28 mouse cellular contexts compared by ENCODE assay signal in genomic region chr11:19736926-19737325, GRCm38 (mm10).
DNase-seq lines count a peak whose midpoint lies in the region; ATAC-seq and TF ChIP-seq lines count a peak whose summit lies in the region.
"Had no signal": no experiment of that assay in that cellular context is flagged by ENCODE, and none has a peak within 500 bp of the region (broad histone marks: within the 10 kb centered on the region; RNA-seq: fewer than 3 reads in every experiment).

No protein-coding gene starts in this region.

- H3K27ac ChIP-seq in kidney, embryonic 15.5 days, result peak overlapping the region; percentile 88
- H3K27ac ChIP-seq in neural tube, embryonic 14.5 days (ENCODE audit: low read depth, low read length), result no peak overlapping the region
- H3K27ac ChIP-seq in left cerebral cortex, adult 2 months, result no peak overlapping the region
- H3K27ac ChIP-seq: gastrocnemius, adult 2 months; heart, adult 2 months; hindbrain, embryonic 15.5 days; layer of hippocampus, adult 2 months; liver, embryonic 14.5 days; macrophage had no signal

- no peak overlapping the region for H3K4me3 ChIP-seq in kidney, embryonic 15.5 days (replicated peaks)
- H3K4me3 ChIP-seq in neural tube, embryonic 14.5 days (ENCODE audit: low read depth, low read length), result no peak overlapping the region
- H3K4me3 ChIP-seq in myocyte, result no peak overlapping the region
- no peak overlapping the region for H3K4me3 ChIP-seq in left cerebral cortex, adult 2 months
- H3K4me3 ChIP-seq: gastrocnemius, adult 2 months; heart, adult 2 months; heart, embryonic 12.5 days; hindbrain, embryonic 15.5 days; layer of hippocampus, adult 2 months had no signal

- no peak for TF ChIP-seq CTCF in left cerebral cortex, adult 2 months (IDR thresholded peaks at IDR 0.05)

- H3K79me2 ChIP-seq in myocyte (ENCODE audit: control insufficient read depth, insufficient read depth), result no peaks in the 10 kb centered on the region

- 13% methylated on average over 7 of the region's 7 CpGs for WGBS in kidney, embryonic 15.5 days
- WGBS in neural tube, embryonic 14.5 days, result 15% methylated on average over 7 of the region's 7 CpGs

- H3K4me2 ChIP-seq in kidney, embryonic 15.5 days, result no peak overlapping the region; the same call in 1 of the 2 replicates
- H3K4me2 ChIP-seq in neural tube, embryonic 14.5 days (ENCODE audit: low read depth, low read length), result no peak overlapping the region
- peak overlapping the region; percentile 63 for H3K4me2 ChIP-seq in myocyte (ENCODE audit: low read depth)
- H3K4me2 ChIP-seq: heart, embryonic 12.5 days; hindbrain, embryonic 15.5 days had no signal

- no peak for TF ChIP-seq POLR2A in myocyte (IDR thresholded peaks at IDR 0.05; ENCODE audit: insufficient read length, low read depth)

- ATAC-seq in kidney, embryonic 15.5 days (replicated peaks; ENCODE audit: low FRiP score), result peak; percentile 69
- ATAC-seq in neural tube, embryonic 14.5 days (ENCODE audit: low read depth), result peak; percentile 42
- ATAC-seq: activated CD4-positive, CD25-positive, alpha-beta regulatory T cell, adult 4 months; forebrain, embryonic 14.5 days; inflammation-experienced regulatory T-cells, adult 6 months had no signal

- H3K36me3 ChIP-seq in kidney, embryonic 15.5 days, result no peaks in the 10 kb centered on the region
- no peaks in the 10 kb centered on the region for H3K36me3 ChIP-seq in neural tube, embryonic 14.5 days (ENCODE audit: control insufficient read depth, insufficient read depth, low read length)
- H3K36me3 ChIP-seq in myocyte (ENCODE audit: control insufficient read depth, insufficient read depth), result no peaks in the 10 kb centered on the region
- H3K36me3 ChIP-seq: heart, embryonic 12.5 days; hindbrain, embryonic 15.5 days had no signal

- no peak for DNase-seq in kidney, postnatal 14 days
- DNase-seq in neural tube, embryonic 10.5 days (ENCODE audit: extremely low spot score, low spot score), result no peak
- no peak for DNase-seq in thymus, postnatal 0 days (ENCODE audit: low spot score)
- no peak for DNase-seq in left cerebral cortex, adult 2 months (ENCODE audit: extremely low spot score in 1 of 2, low spot score in 2 of 2)
- DNase-seq: B cell, adult 2 months; cerebellum, adult 11 months; cerebellum, adult 9-10 months; cerebellum, postnatal 36 days; gastrocnemius, adult 2 months; gastrocnemius, postnatal 36 days; kidney, postnatal 25 days; left cerebral cortex, postnatal 4 days; liver; lung, adult 2 months; midbrain, embryonic 14.5 days; thymus, postnatal 25 days had no signal

- H3K27me3 ChIP-seq in kidney, embryonic 15.5 days, result no peaks in the 10 kb centered on the region
- H3K27me3 ChIP-seq in neural tube, embryonic 14.5 days (ENCODE audit: control insufficient read depth, insufficient read depth, low read length), result no peaks in the 10 kb centered on the region
- no peaks in the 10 kb centered on the region for H3K27me3 ChIP-seq in myocyte (ENCODE audit: control insufficient read depth, insufficient read depth, insufficient read length)
- H3K27me3 ChIP-seq: heart, embryonic 12.5 days; hindbrain, embryonic 15.5 days had no signal

- no peak overlapping the region for H3ac ChIP-seq in myocyte (ENCODE audit: control insufficient read depth, insufficient read length)

- intact Hi-C loops in left cerebral cortex, adult 2 months (cut with DNase I), result no loop called here

- no peak overlapping the region for H3K9ac ChIP-seq in kidney, embryonic 15.5 days
- no peak overlapping the region for H3K9ac ChIP-seq in neural tube, embryonic 14.5 days (replicated peaks; ENCODE audit: low read depth, low read length)
- H3K9ac ChIP-seq: heart, embryonic 12.5 days; hindbrain, embryonic 15.5 days; liver, embryonic 14.5 days had no signal

- peaks cover 41% of the 10 kb centered on the region for H3K4me1 ChIP-seq in kidney, embryonic 15.5 days
- H3K4me1 ChIP-seq in neural tube, embryonic 14.5 days (ENCODE audit: control insufficient read depth, insufficient read depth, low read length), result peaks cover 10% of the 10 kb centered on the region; the same call in 1 of the 2 replicates
- H3K4me1 ChIP-seq: hindbrain, embryonic 15.5 days had no signal

- no peaks in the 10 kb centered on the region for H3K9me3 ChIP-seq in kidney, embryonic 15.5 days (replicated peaks)
- H3K9me3 ChIP-seq in neural tube, embryonic 14.5 days (ENCODE audit: control insufficient read depth, low read length), result no peaks in the 10 kb centered on the region
- H3K9me3 ChIP-seq: hindbrain, embryonic 15.5 days had no signal

TF ChIP-seq in myocyte, 11 proteins besides CTCF, POLR2A, EP300 and RAD21:
- TF ChIP-seq POLR2AphosphoS2 (IDR thresholded peaks at IDR 0.05; ENCODE audit: insufficient read length, low read depth) (no peak), TCF12 (IDR thresholded peaks at IDR 0.05; ENCODE audit: insufficient read depth, poor library complexity, severe bottlenecking) (no peak), TCF3 (IDR thresholded peaks at IDR 0.05; ENCODE audit: insufficient read length, low read depth) (no peak), MYOD1 (IDR thresholded peaks at IDR 0.05; ENCODE audit: control insufficient read depth in 1 of 3, insufficient read length in 2 of 3, low read depth in 2 of 3) (no peak), REST (IDR thresholded peaks at IDR 0.05; ENCODE audit: insufficient read depth, insufficient read length) (no peak), CEBPB (IDR thresholded peaks at IDR 0.05; ENCODE audit: insufficient read depth, poor library complexity, severe bottlenecking) (no peak), MYOG (IDR thresholded peaks at IDR 0.05; ENCODE audit: control insufficient read depth in 1 of 3, insufficient read depth in 1 of 3, insufficient read length in 2 of 3, low read depth in 2 of 3) (no peak), MAX (IDR thresholded peaks at IDR 0.05; ENCODE audit: low read depth) (no peak), SRF (IDR thresholded peaks at IDR 0.05; ENCODE audit: control insufficient read depth, insufficient read length, low read depth) (no peak), E2F4 (IDR thresholded peaks at IDR 0.05; ENCODE audit: insufficient read depth) (no peak), USF1 (IDR thresholded peaks at IDR 0.05; ENCODE audit: low read depth) (no peak)
